Mouse (Mus musculus): Measurements from ENCODE around the gene Rsbn1l. TPM values are rescaled to one million over a fixed set of nuclear protein-coding genes. Genes with fewer than 3 reads are reported as not detected.

Rsbn1l gene
- total and polyA plus RNA-seq, 3 experiments: 8.1 to 20.2 (median 17.0) TPM

GRCm38 (mm10) chr5:20905437-20905836, 50.8 kb downstream of the Rsbn1l start:
- Histone ChIP-seq H3K36me3 (replicated peaks in 1 of 2; ENCODE audit: control insufficient read depth in 1 of 2, insufficient read depth in 1 of 2, low read length in 1 of 2) (peaks cover 27 to 71% of the 10 kb centered on the region in 2 experiments), H3K9me3 (replicated peaks; ENCODE audit: low read length) (no peaks in the 10 kb centered on the region), H3K4me3 (replicated peaks in 1 of 3; ENCODE audit: low read depth in 2 of 3, low read length in 2 of 3, poor library complexity in 1 of 3) (no peak overlapping the region), H3K4me1 (ENCODE audit: control insufficient read depth in 1 of 2, insufficient read depth in 2 of 2) (peaks cover 0 to 4% of the 10 kb centered on the region in 2 experiments; a peak in 1 of 4 replicates), H3K27ac (ENCODE audit: insufficient read depth, low read depth) (no peak overlapping the region), H3K79me2 (replicated peaks; ENCODE audit: control insufficient read depth, extremely low read depth, insufficient read depth, poor library complexity, severe bottlenecking) (peaks cover 14% of the 10 kb centered on the region), H3K9ac (ENCODE audit: insufficient read depth, low read depth) (no peak overlapping the region), H3K27me3 (replicated peaks) (no peaks in the 10 kb centered on the region), H3K4me2 (ENCODE audit: insufficient read depth, low read depth, poor library complexity, severe bottlenecking) (no peak overlapping the region)
- in situ Hi-C loops (cut with MboI; ENCODE audit: low pct_ligation_motif_present, low pct_unique_long_range_greater_than_20kb, low sequenced_read_pairs) (no loop called here), dilution Hi-C loops (cut with MboI; ENCODE audit: extremely low pct_ligation_motif_present, extremely low pct_unique_long_range_greater_than_20kb, low sequenced_read_pairs) (no loop called here)
- TF ChIP-seq BHLHE40 (IDR thresholded peaks at IDR 0.05; ENCODE audit: low read depth, low read length): no peak
- TF ChIP-seq JUN (IDR thresholded peaks at IDR 0.05; ENCODE audit: insufficient read depth, low read depth, low read length): no peak
- no peak for TF ChIP-seq MEF2A (IDR thresholded peaks at IDR 0.05; ENCODE audit: borderline replicate concordance, low read depth, low read length)
- TF ChIP-seq ZMIZ1 (IDR thresholded peaks at IDR 0.05; ENCODE audit: low read depth, low read length): no peak
- no peak for TF ChIP-seq JUND (conservative IDR thresholded peaks at IDR 0.05; ENCODE audit: low read depth, low read length)
- TF ChIP-seq CHD1 (IDR thresholded peaks at IDR 0.05; ENCODE audit: low read depth, low read length): no peak
- no peak for TF ChIP-seq USF2 (conservative IDR thresholded peaks at IDR 0.05; ENCODE audit: low read depth, low read length)
- no peak for TF ChIP-seq EP300 (IDR thresholded peaks at IDR 0.05; ENCODE audit: low read length)
- no peak for TF ChIP-seq ELF1 (IDR thresholded peaks at IDR 0.05; ENCODE audit: low read depth, low read length)
- TF ChIP-seq IRF4 (IDR thresholded peaks at IDR 0.05; ENCODE audit: low read depth, low read length): no peak
- no peak for TF ChIP-seq ZKSCAN1 (IDR thresholded peaks at IDR 0.05; ENCODE audit: borderline replicate concordance, low read depth, low read length)
- no peak for TF ChIP-seq MAZ (IDR thresholded peaks at IDR 0.05; ENCODE audit: low read depth, low read length)
- no peak for TF ChIP-seq MYC (IDR thresholded peaks at IDR 0.05; ENCODE audit: low read depth, low read length)
- TF ChIP-seq ETS1 (conservative IDR thresholded peaks at IDR 0.05; ENCODE audit: low read depth, low read length): no peak
- TF ChIP-seq TCF12 (IDR thresholded peaks at IDR 0.05; ENCODE audit: low read depth, low read length): no peak
- TF ChIP-seq KAT2A (IDR thresholded peaks at IDR 0.05; ENCODE audit: insufficient replicate concordance, low read length): no peak
- no peak for DNase-seq (ENCODE audit: extremely low read depth)

GRCm38 (mm10) chr5:20904647-20905046, 51.6 kb downstream of the Rsbn1l start:
- dilution Hi-C loops (cut with MboI; ENCODE audit: extremely low pct_ligation_motif_present, extremely low pct_unique_long_range_greater_than_20kb, low sequenced_read_pairs): no loop called here

More at GRCm38 (mm10) chr5:20904647-20905046, 51.6 kb downstream of the Rsbn1l start:
- no peak overlapping the region for H3K27ac ChIP-seq (ENCODE audit: insufficient read depth, low read depth)
- in situ Hi-C loops (cut with MboI; ENCODE audit: low pct_ligation_motif_present, low pct_unique_long_range_greater_than_20kb, low sequenced_read_pairs): no loop called here
- H3K4me1 ChIP-seq (ENCODE audit: control insufficient read depth in 1 of 2, insufficient read depth in 2 of 2): no peaks in the 10 kb centered on the region
- H3K4me3 ChIP-seq (replicated peaks in 1 of 3; ENCODE audit: low read depth in 2 of 3, low read length in 2 of 3, poor library complexity in 1 of 3): no peak overlapping the region
- no peak overlapping the region for H3K9ac ChIP-seq (ENCODE audit: insufficient read depth, low read depth)
- DNase-seq (ENCODE audit: extremely low read depth): no peak
- no peaks in the 10 kb centered on the region for H3K27me3 ChIP-seq (replicated peaks)
- peaks cover 32 to 71% of the 10 kb centered on the region in 2 experiments for H3K36me3 ChIP-seq (replicated peaks in 1 of 2; ENCODE audit: control insufficient read depth in 1 of 2, insufficient read depth in 1 of 2, low read length in 1 of 2)
- no peaks in the 10 kb centered on the region for H3K9me3 ChIP-seq (replicated peaks; ENCODE audit: low read length)
- H3K79me2 ChIP-seq (replicated peaks; ENCODE audit: control insufficient read depth, extremely low read depth, insufficient read depth, poor library complexity, severe bottlenecking): peaks cover 10% of the 10 kb centered on the region
- TF ChIP-seq KAT2A (IDR thresholded peaks at IDR 0.05; ENCODE audit: insufficient replicate concordance, low read length) (no peak), JUND (conservative IDR thresholded peaks at IDR 0.05; ENCODE audit: low read depth, low read length) (no peak), SIN3A (IDR thresholded peaks at IDR 0.05; ENCODE audit: low read length) (no peak), ZC3H11A (IDR thresholded peaks at IDR 0.05; ENCODE audit: low read depth, low read length) (no peak), GABPA (IDR thresholded peaks at IDR 0.05; ENCODE audit: insufficient replicate concordance, low read depth, low read length) (no peak), TBP (conservative IDR thresholded peaks at IDR 0.05; ENCODE audit: low read depth, low read length) (no peak), MYC (IDR thresholded peaks at IDR 0.05; ENCODE audit: low read depth, low read length) (no peak), E2F4 (IDR thresholded peaks at IDR 0.05; ENCODE audit: insufficient replicate concordance, low read depth, low read length) (no peak), CHD2 (IDR thresholded peaks at IDR 0.05; ENCODE audit: low read length) (no peak), MAZ (IDR thresholded peaks at IDR 0.05; ENCODE audit: low read depth, low read length) (no peak), RAD21 (IDR thresholded peaks at IDR 0.05; ENCODE audit: low read depth, low read length) (no peak), ETS1 (conservative IDR thresholded peaks at IDR 0.05; ENCODE audit: low read depth, low read length) (no peak), JUN (IDR thresholded peaks at IDR 0.05; ENCODE audit: insufficient read depth, low read depth, low read length) (no peak), NRF1 (IDR thresholded peaks at IDR 0.05; ENCODE audit: low read depth, low read length) (no peak), RCOR1 (conservative IDR thresholded peaks at IDR 0.05; ENCODE audit: low read depth, low read length) (no peak), MEF2A (IDR thresholded peaks at IDR 0.05; ENCODE audit: borderline replicate concordance, low read depth, low read length) (no peak)
- H3K4me2 ChIP-seq (ENCODE audit: insufficient read depth, low read depth, poor library complexity, severe bottlenecking): no peak overlapping the region

Data from CH12.LX (cell line).